Mouse (Mus musculus): Measurements from ENCODE around the gene Sorbs1. TPM values are rescaled to one million over a fixed set of nuclear protein-coding genes. Genes with fewer than 3 reads are reported as not detected.

Gene Sorbs1
- total RNA-seq, 2 experiments from 2014 or later, result 604 to 684 TPM

GRCm38 (mm10) chr19:40515596-40515995 is 2.0 kb upstream of the Sorbs1 start:
- no peak for DNase-seq (ENCODE audit: low spot score)
- intact Hi-C loops (cut with DNase I), result no loop called here

GRCm38 (mm10) chr19:40514376-40514775 is 797 bp upstream of the Sorbs1 start:
- intact Hi-C loops (cut with DNase I), result loop anchor here (5.0 kb wide), 1 partner anchor 42 kb away; no protein-coding TSS in a partner anchor
- DNase-seq (ENCODE audit: low spot score), result no peak

- no peak for DNase-seq (ENCODE audit: low spot score)
Measured at GRCm38 (mm10) chr19:40512500-40513421, 818 bp downstream of the Sorbs1 start.

GRCm38 (mm10) chr19:40511679-40512309 is 1.8 kb downstream of the Sorbs1 start:
- DNase-seq (ENCODE audit: low spot score), result no peak
- intact Hi-C loops (cut with DNase I), result loop anchor here (2.0 to 5.0 kb wide), 4 partner anchors 17 to 117 kb away; no protein-coding TSS in a partner anchor

More at GRCm38 (mm10) chr19:40512500-40513421, 818 bp downstream of the Sorbs1 start:
- intact Hi-C loops (cut with DNase I), result loop anchor here (2.0 to 5.0 kb wide), 4 partner anchors 18 to 118 kb away; no protein-coding TSS in a partner anchor

GRCm38 (mm10) chr19:40511100-40511439 is 2.5 kb downstream of the Sorbs1 start:
- no peak for DNase-seq (ENCODE audit: low spot score)
- intact Hi-C loops (cut with DNase I), result loop anchor here (5.0 kb wide), 1 partner anchor 39 kb away; no protein-coding TSS in a partner anchor

GRCm38 (mm10) chr19:40510387-40511099 is 3.0 kb downstream of the Sorbs1 start:
- no peak for DNase-seq (ENCODE audit: low spot score)
- intact Hi-C loops (cut with DNase I), result loop anchor here (5.0 kb wide), 1 partner anchor 38 kb away; no protein-coding TSS in a partner anchor

GRCm38 (mm10) chr19:40509274-40509673 is 4.3 kb downstream of the Sorbs1 start:
- intact Hi-C loops (cut with DNase I), result no loop called here
- DNase-seq (ENCODE audit: low spot score), result no peak

GRCm38 (mm10) chr19:40508851-40509250 is 4.7 kb downstream of the Sorbs1 start:
- DNase-seq (ENCODE audit: low spot score), result no peak
- intact Hi-C loops (cut with DNase I), result no loop called here

- intact Hi-C loops (cut with DNase I), result no loop called here
- no peak for DNase-seq (ENCODE audit: low spot score)
Measured at GRCm38 (mm10) chr19:40506965-40507364, 6.6 kb downstream of the Sorbs1 start.

GRCm38 (mm10) chr19:40504336-40504735 is 9.2 kb downstream of the Sorbs1 start:
- intact Hi-C loops (cut with DNase I), result no loop called here
- no peak for DNase-seq (ENCODE audit: low spot score)

GRCm38 (mm10) chr19:40499940-40500737 is 13.4 kb downstream of the Sorbs1 start:
- DNase-seq (ENCODE audit: low spot score), result no peak
- intact Hi-C loops (cut with DNase I), result loop anchor here (5.0 kb wide), 1 partner anchor 63 kb away; no protein-coding TSS in a partner anchor

GRCm38 (mm10) chr19:40499141-40499540 is 14.4 kb downstream of the Sorbs1 start:
- peak; percentile 57 for DNase-seq (ENCODE audit: low spot score)
- intact Hi-C loops (cut with DNase I), result loop anchor here (5.0 kb wide), 1 partner anchor 62 kb away; no protein-coding TSS in a partner anchor

GRCm38 (mm10) chr19:40498162-40498725 is 15.3 kb downstream of the Sorbs1 start:
- intact Hi-C loops (cut with DNase I), result loop anchor here (5.0 kb wide), 1 partner anchor 61 kb away; no protein-coding TSS in a partner anchor
- no peak for DNase-seq (ENCODE audit: low spot score)

- DNase-seq (ENCODE audit: low spot score), result no peak
- intact Hi-C loops (cut with DNase I), result loop anchor here (5.0 kb wide), 1 partner anchor 59 kb away; no protein-coding TSS in a partner anchor
Measured at GRCm38 (mm10) chr19:40496509-40497267, 16.9 kb downstream of the Sorbs1 start.

- intact Hi-C loops (cut with DNase I), result loop anchor here (5.0 kb wide), 1 partner anchor 59 kb away; no protein-coding TSS in a partner anchor
- no peak for DNase-seq (ENCODE audit: low spot score)
Measured at GRCm38 (mm10) chr19:40496071-40496470, 17.5 kb downstream of the Sorbs1 start.

GRCm38 (mm10) chr19:40492902-40493301 is 20.7 kb downstream of the Sorbs1 start:
- intact Hi-C loops (cut with DNase I), result loop anchor here (5.0 kb wide), 1 partner anchor 101 kb away; no protein-coding TSS in a partner anchor
- DNase-seq (ENCODE audit: low spot score), result no peak

- no peak for DNase-seq (ENCODE audit: low spot score)
- intact Hi-C loops (cut with DNase I), result loop anchor here (5.0 kb wide), 1 partner anchor 99 kb away; no protein-coding TSS in a partner anchor
Measured at GRCm38 (mm10) chr19:40491442-40491841, 22.1 kb downstream of the Sorbs1 start.

GRCm38 (mm10) chr19:40490765-40491164 is 22.8 kb downstream of the Sorbs1 start:
- DNase-seq (ENCODE audit: low spot score), result no peak
- intact Hi-C loops (cut with DNase I), result loop anchor here (5.0 kb wide), 1 partner anchor 98 kb away; no protein-coding TSS in a partner anchor
